Mouse (Mus musculus): ENCODE measurements around the gene Chst4. TPM values are rescaled to one million over a fixed set of nuclear protein-coding genes. Genes with fewer than 3 reads are reported as not detected.

Gene Chst4
- polyA plus RNA-seq, 1 experiment from 2014 or later, result 2.5 TPM

Other genes with a start within 250 kb of the Chst4 start
- gene Phlpp2, start 171.2 kb downstream of the Chst4 start, polyA plus RNA-seq (2015; fragmentation: Nextera tagmentation; extraction: Ambion mirVana), result 2.1 and 2.4 TPM in 2 replicates
- 12.8 and 14.6 TPM in 2 replicates for gene Marveld3, start 77.5 kb downstream of the Chst4 start, polyA plus RNA-seq (2015; fragmentation: Nextera tagmentation; extraction: Ambion mirVana)
- gene Tat, start 49.3 kb downstream of the Chst4 start, polyA plus RNA-seq (2015; fragmentation: Nextera tagmentation; extraction: Ambion mirVana), result not detected in 2 replicates
- 5.1 TPM in 2 replicates for gene Zfp612, start 40.0 kb upstream of the Chst4 start, polyA plus RNA-seq (2015; fragmentation: Nextera tagmentation; extraction: Ambion mirVana)
- gene Gm21964, start 61.5 kb upstream of the Chst4 start, polyA plus RNA-seq (2015; fragmentation: Nextera tagmentation; extraction: Ambion mirVana), result not detected in 2 replicates
- gene Gm17720, start 63.0 kb upstream of the Chst4 start, polyA plus RNA-seq (2015; fragmentation: Nextera tagmentation; extraction: Ambion mirVana), result not detected in 2 replicates
- gene Calb2, start 128.5 kb upstream of the Chst4 start, polyA plus RNA-seq (2015; fragmentation: Nextera tagmentation; extraction: Ambion mirVana), result 0.13 and 0.38 TPM in 2 replicates
- gene Cmtr2, start 175.9 kb upstream of the Chst4 start, polyA plus RNA-seq (2015; fragmentation: Nextera tagmentation; extraction: Ambion mirVana), result 8.5 and 9.1 TPM in 2 replicates
- 0.03 TPM in 2 replicates for gene Hydin, start 227.2 kb upstream of the Chst4 start, polyA plus RNA-seq (2015; fragmentation: Nextera tagmentation; extraction: Ambion mirVana)